Mouse (Mus musculus): ENCODE data around the gene Prame. TPM values are rescaled to one million over a fixed set of nuclear protein-coding genes. Genes with fewer than 3 reads are reported as not detected.

Gene Prame
- polyA plus RNA-seq (2012; rRNA removed; ENCODE audit: low replicate concordance) = not detected in 2 replicates

DNA sequence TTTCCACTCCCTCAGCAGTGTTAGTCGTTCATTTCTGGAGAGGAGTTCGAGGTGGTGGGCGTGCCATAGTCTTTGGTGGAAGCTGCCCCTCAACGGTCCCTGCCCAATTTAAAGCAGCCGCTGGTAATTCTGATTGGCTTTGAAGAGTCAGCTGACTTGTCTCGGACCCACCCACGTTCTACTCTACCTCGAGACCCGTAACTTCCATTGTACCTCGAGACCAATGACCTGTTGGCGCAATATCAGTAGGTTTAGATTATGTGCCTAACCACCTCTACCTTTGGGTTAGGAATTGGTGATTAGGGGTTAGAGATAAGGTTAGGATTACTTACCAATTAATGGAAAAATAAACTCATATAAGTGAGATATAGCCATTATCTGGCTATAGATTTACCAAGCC lies at the start of gene Prame:
Gene Prame (minus strand): TSS at position 101 of the 400 bp plus-strand sequence.

DNA sequence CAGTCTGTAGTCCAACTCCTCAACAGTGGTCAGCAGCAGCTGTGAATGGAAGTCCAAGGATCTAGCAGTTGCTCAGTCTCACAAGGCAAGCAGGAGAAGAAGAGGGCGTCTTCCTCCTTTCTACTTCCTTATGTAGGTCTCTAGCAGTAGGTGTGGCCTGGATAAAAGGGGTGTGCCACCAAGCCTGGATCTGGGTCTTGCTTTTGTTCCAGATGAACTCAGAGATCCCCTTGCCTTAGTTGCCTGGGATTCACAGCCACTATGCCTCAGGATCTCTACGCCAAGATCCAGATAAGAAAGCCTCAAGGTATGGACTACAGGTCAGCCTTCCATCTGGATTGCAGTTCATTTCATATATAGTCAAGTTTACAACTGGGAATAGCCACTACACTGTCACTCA lies 28.8 kb downstream of the Prame start, which contains the start of gene Nxf7:
Gene Nxf7 (minus strand): TSS at position 101 of the 400 bp plus-strand sequence.

Other genes starting within 250 kb of the Prame start
- not detected in 2 replicates for gene Gm7903, start 193.9 kb downstream of the Prame start, polyA plus RNA-seq (2012; rRNA removed; ENCODE audit: low replicate concordance)
- not detected in 2 replicates for gene AV320801, start 133.1 kb downstream of the Prame start, polyA plus RNA-seq (2012; rRNA removed; ENCODE audit: low replicate concordance)
- gene Nxf7, start 28.9 kb downstream of the Prame start, polyA plus RNA-seq (2012; rRNA removed; ENCODE audit: low replicate concordance) = 0.06 TPM in 1 of 2 replicates, not detected in the other
- not detected in 2 replicates for gene Tcp11x2, start 66.1 kb upstream of the Prame start, polyA plus RNA-seq (2012; rRNA removed; ENCODE audit: low replicate concordance)
- not detected in 2 replicates for gene Tmsb15a, start 97.6 kb upstream of the Prame start, polyA plus RNA-seq (2012; rRNA removed; ENCODE audit: low replicate concordance)
- gene Armcx5, start 115.0 kb upstream of the Prame start, polyA plus RNA-seq (2012; rRNA removed; ENCODE audit: low replicate concordance) = 0.08 and 0.18 TPM in 2 replicates
- gene Gprasp1, start 115.0 kb upstream of the Prame start, polyA plus RNA-seq (2012; rRNA removed; ENCODE audit: low replicate concordance) = 1.6 and 10.2 TPM in 2 replicates
- 0.26 and 0.46 TPM in 2 replicates for gene Bhlhb9, start 169.9 kb upstream of the Prame start, polyA plus RNA-seq (2012; rRNA removed; ENCODE audit: low replicate concordance)
- gene Gprasp2, start 211.3 kb upstream of the Prame start, polyA plus RNA-seq (2012; rRNA removed; ENCODE audit: low replicate concordance) = 0.18 and 2.4 TPM in 2 replicates